Mouse (Mus musculus): ENCODE results near the gene Rnf4. TPM values are rescaled to one million over a fixed set of nuclear protein-coding genes. Genes with fewer than 3 reads are reported as not detected.

Gene Rnf4
- polyA plus RNA-seq, 1 experiment from 2014 or later: 165 TPM

Other genes starting within 250 kb of the Rnf4 start
- 0.49 and 0.89 TPM in 2 replicates for gene Poln, start 166.8 kb upstream of the Rnf4 start, polyA plus RNA-seq (2014; fragmentation: Nextera tagmentation; extraction: Ambion mirVana)
- 19.2 and 23.1 TPM in 2 replicates for gene Haus3, start 166.8 kb upstream of the Rnf4 start, polyA plus RNA-seq (2014; fragmentation: Nextera tagmentation; extraction: Ambion mirVana)
- 25.7 and 29.9 TPM in 2 replicates for gene Mxd4, start 148.6 kb upstream of the Rnf4 start, polyA plus RNA-seq (2014; fragmentation: Nextera tagmentation; extraction: Ambion mirVana)
- gene Zfyve28, start 47.8 kb upstream of the Rnf4 start, polyA plus RNA-seq (2014; fragmentation: Nextera tagmentation; extraction: Ambion mirVana): 1.4 and 2.2 TPM in 2 replicates
- 0.10 TPM in 1 of 2 replicates, not detected in the other for gene Cfap99, start 47.7 kb upstream of the Rnf4 start, polyA plus RNA-seq (2014; fragmentation: Nextera tagmentation; extraction: Ambion mirVana)
- gene Fam193a, start 33.6 kb downstream of the Rnf4 start, polyA plus RNA-seq (2014; fragmentation: Nextera tagmentation; extraction: Ambion mirVana): 16.4 and 16.9 TPM in 2 replicates
- 3.6 and 4.8 TPM in 2 replicates for gene Tnip2, start 177.7 kb downstream of the Rnf4 start, polyA plus RNA-seq (2014; fragmentation: Nextera tagmentation; extraction: Ambion mirVana)
- gene Sh3bp2, start 189.5 kb downstream of the Rnf4 start, polyA plus RNA-seq (2014; fragmentation: Nextera tagmentation; extraction: Ambion mirVana): 18.8 and 27.8 TPM in 2 replicates
- gene Add1, start 237.4 kb downstream of the Rnf4 start, polyA plus RNA-seq (2014; fragmentation: Nextera tagmentation; extraction: Ambion mirVana): 166 and 196 TPM in 2 replicates

Measured in forebrain, embryonic 14.5 days (tissue).